Mouse (Mus musculus) lung, postnatal 0 days (tissue): ENCODE measurements around the gene Tprg. TPM values are rescaled to one million over a fixed set of nuclear protein-coding genes. Genes with fewer than 3 reads are reported as not detected.

ENCODE experiments used
- ATAC-seq: fragments of 200-750 bp; cut with Nextera tagmentation; 2 replicates; pipeline ENCODE4 v1.8.0; 2017; ENCODE audit warnings: moderate library complexity
- DNase-seq: peaks from one replicate; pipeline ENCODE4 v3.0.0-alpha.2; 2016; ENCODE audit warnings: low spot score
- H3K27ac ChIP-seq: fragments of 300-500 bp; sonication (generic); 2 replicates; pipeline ENCODE4 v1.5.1; 2014; ENCODE audit warnings: antibody characterized with exemption, mild to moderate bottlenecking, low read length, mixed read lengths
- H3K27me3 ChIP-seq: fragments of 300-500 bp; sonication (generic); replicated peaks from 2 replicates; pipeline ENCODE4 v1.6.1; 2014; ENCODE audit warnings: low read length, mixed read lengths; ENCODE audit not compliant: insufficient read depth
- H3K36me3 ChIP-seq: fragments of 300-500 bp; sonication (generic); 2 replicates; pipeline ENCODE4 v1.6.1; 2014; ENCODE audit warnings: low read length, mixed read lengths; ENCODE audit not compliant: insufficient read depth
- H3K4me1 ChIP-seq: fragments of 300-500 bp; sonication (generic); 2 replicates; pipeline ENCODE4 v1.6.1; 2014; ENCODE audit warnings: antibody characterized with exemption, low read depth, low read length, mixed read lengths; ENCODE audit not compliant: insufficient read depth
- H3K4me2 ChIP-seq: fragments of 300-500 bp; sonication (generic); replicated peaks from 2 replicates; pipeline ENCODE4 v1.6.1; 2014; ENCODE audit warnings: low read depth, mild to moderate bottlenecking, low read length, moderate library complexity, mixed read lengths
- H3K4me3 ChIP-seq: fragments of 300-500 bp; sonication (generic); 2 replicates; pipeline ENCODE4 v1.5.1; 2014; ENCODE audit warnings: low read depth, low read length
- H3K9ac ChIP-seq: fragments of 300-500 bp; sonication (generic); replicated peaks from 2 replicates; pipeline ENCODE4 v1.6.1; 2014; ENCODE audit warnings: low read depth, mild to moderate bottlenecking
- H3K9me3 ChIP-seq: fragments of 300-500 bp; sonication (generic); 2 replicates; pipeline ENCODE4 v1.6.1; 2016; ENCODE audit warnings: low read length, mixed read lengths
- CTCF ChIP-seq: IDR thresholded peaks from 2 replicates; pipeline ENCODE4 v1.5.1; 2016; ENCODE audit warnings: antibody characterized with exemption, mild to moderate bottlenecking
- EP300 ChIP-seq: IDR thresholded peaks from 2 replicates; pipeline ENCODE4 v1.6.1; 2016; ENCODE audit warnings: antibody characterized with exemption, mild to moderate bottlenecking, control low read depth
- WGBS: fragments of 180-500 bp; shearing (Covaris S2); extraction: QIAGEN DNeasy Blood & Tissue Kit; methylation state at CpG from one replicate; pipeline ENCODE4 v1.1.7; 2014; 5-methylcytosine and 5-hydroxymethylcytosine counted together
- polyA plus RNA-seq: library from polyadenylated mRNA; unstranded; fragments of >200 nt; fragmentation: Nextera tagmentation; extraction: Ambion mirVana; gene quantifications from 2 replicates; pipeline ENCODE4 v1.2.1, GENCODE M21; 2015

The Tprg gene
- polyA plus RNA-seq, 1 experiment from 2014 or later: 0.21 TPM

GRCm38 (mm10) chr16:25255186-25255585, 31.4 kb upstream of the Tprg start:
- Histone ChIP-seq H3K9ac (no peak overlapping the region), H3K36me3 (no peaks in the 10 kb centered on the region), H3K27ac (no peak overlapping the region), H3K4me2 (0 out of 2 replicates have a peak overlapping the region, but pooled peaks have one; percentile 8), H3K27me3 (no peaks in the 10 kb centered on the region), H3K4me1 (no peaks in the 10 kb centered on the region), H3K9me3 (no peaks in the 10 kb centered on the region), H3K4me3 (no peak overlapping the region)
- WGBS: 48% methylated on average over 11 of the region's 11 CpGs
- no peak for TF ChIP-seq CTCF
- no peak for TF ChIP-seq EP300
- ATAC-seq (peak; percentile 17; the same call in 1 of the 2 replicates), DNase-seq (peak; percentile 65)

GRCm38 (mm10) chr16:25255603-25256260, 30.9 kb upstream of the Tprg start:
- H3K9ac ChIP-seq: no peak overlapping the region
- no peak overlapping the region for H3K4me2 ChIP-seq
- DNase-seq (peak; percentile 36), ATAC-seq (peak; percentile 53)
- no peak overlapping the region for H3K4me3 ChIP-seq
- no peaks in the 10 kb centered on the region for H3K36me3 ChIP-seq
- H3K27ac ChIP-seq: no peak overlapping the region
- no peak for TF ChIP-seq EP300
- TF ChIP-seq CTCF: no peak
- no peaks in the 10 kb centered on the region for H3K9me3 ChIP-seq
- 61% methylated on average over 8 of the region's 8 CpGs for WGBS
- no peaks in the 10 kb centered on the region for H3K4me1 ChIP-seq
- H3K27me3 ChIP-seq: no peaks in the 10 kb centered on the region

GRCm38 (mm10) chr16:25262306-25262705, 24.3 kb upstream of the Tprg start:
- Histone ChIP-seq H3K4me3 (no peak overlapping the region), H3K9me3 (no peaks in the 10 kb centered on the region), H3K27me3 (no peaks in the 10 kb centered on the region), H3K4me2 (no peak overlapping the region), H3K27ac (no peak overlapping the region), H3K36me3 (no peaks in the 10 kb centered on the region), H3K4me1 (no peaks in the 10 kb centered on the region), H3K9ac (no peak overlapping the region)
- TF ChIP-seq CTCF (no peak), EP300 (no peak)
- no peak for ATAC-seq
- 75% methylated on average over 5 of the region's 5 CpGs for WGBS
- no peak for DNase-seq

- ATAC-seq (peak; percentile 40; the same call in 1 of the 2 replicates), DNase-seq (peak; percentile 16)
- Histone ChIP-seq H3K4me1 (no peaks in the 10 kb centered on the region), H3K4me3 (no peak overlapping the region), H3K4me2 (no peak overlapping the region), H3K27me3 (no peaks in the 10 kb centered on the region), H3K36me3 (no peaks in the 10 kb centered on the region), H3K9me3 (no peaks in the 10 kb centered on the region), H3K27ac (no peak overlapping the region), H3K9ac (no peak overlapping the region)
- WGBS: 46% methylated on average over 4 of the region's 4 CpGs
- TF ChIP-seq CTCF (no peak), EP300 (no peak)
Observed at GRCm38 (mm10) chr16:25262965-25263364, 23.7 kb upstream of the Tprg start.

DNA sequence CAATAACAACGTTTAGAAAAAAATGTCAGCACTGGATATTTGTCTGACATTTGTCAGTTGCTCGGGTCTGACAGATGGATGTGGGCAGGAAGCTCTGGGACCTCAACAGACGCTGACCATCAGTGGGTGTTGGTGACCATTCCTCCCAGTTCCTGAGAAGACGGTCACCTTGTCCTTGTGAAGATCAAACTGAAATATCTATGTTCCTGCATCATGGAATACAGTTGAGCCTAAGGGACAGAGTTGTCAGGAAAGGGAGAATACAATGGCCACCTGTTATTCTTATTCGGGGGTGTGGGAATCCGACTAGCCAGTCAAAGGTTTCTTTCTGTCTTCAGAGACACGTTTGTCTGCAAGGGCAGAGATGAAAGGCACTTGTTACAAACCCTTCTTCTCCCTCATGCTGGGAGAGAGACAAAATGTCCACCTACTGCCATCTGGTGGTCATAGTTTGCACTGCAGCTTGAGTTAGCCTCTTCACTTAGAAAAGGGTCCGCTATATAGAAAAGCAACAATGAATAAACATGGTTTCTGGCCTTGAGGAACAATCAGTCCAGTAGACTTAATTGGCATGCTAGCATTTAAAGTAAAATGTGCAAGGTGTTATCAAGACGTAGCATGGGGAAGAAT, 23.0 kb upstream of the Tprg start:
- no peak overlapping the region for H3K4me3 ChIP-seq
- H3K36me3 ChIP-seq: no peaks in the 10 kb centered on the region
- peak; percentile 95 for TF ChIP-seq CTCF
- TF ChIP-seq EP300: no peak
- H3K27ac ChIP-seq: no peak overlapping the region
- no peaks in the 10 kb centered on the region for H3K9me3 ChIP-seq
- peak; percentile 85 for DNase-seq
- 30% methylated on average over 9 of the region's 9 CpGs for WGBS
- no peak overlapping the region for H3K9ac ChIP-seq
- no peaks in the 10 kb centered on the region for H3K4me1 ChIP-seq
- H3K4me2 ChIP-seq: no peak overlapping the region
- no peaks in the 10 kb centered on the region for H3K27me3 ChIP-seq
- peak; percentile 17; the same call in 1 of the 2 replicates for ATAC-seq

DNA sequence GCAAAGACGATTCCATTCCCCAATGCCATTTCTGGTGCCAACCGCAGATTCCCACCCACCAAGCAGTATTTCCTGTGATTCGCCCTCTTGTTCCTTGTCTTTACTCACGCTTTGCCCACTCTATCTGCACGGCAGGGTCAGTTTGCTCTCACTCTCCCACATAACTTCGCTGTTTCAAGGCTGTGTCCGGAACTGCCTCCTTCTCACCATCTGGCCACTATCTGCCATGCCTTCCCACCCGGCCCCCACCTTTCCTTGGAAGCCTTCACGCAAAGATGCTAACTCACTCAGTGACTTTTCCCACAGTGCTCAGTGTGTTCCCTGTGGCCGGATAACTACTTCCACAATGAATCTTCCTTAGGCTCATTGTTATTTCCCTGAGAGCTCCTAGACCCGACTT, 21.4 kb upstream of the Tprg start:
- Histone ChIP-seq H3K4me2 (no peak overlapping the region), H3K27ac (no peak overlapping the region), H3K9me3 (no peaks in the 10 kb centered on the region), H3K9ac (no peak overlapping the region), H3K4me3 (no peak overlapping the region), H3K36me3 (no peaks in the 10 kb centered on the region), H3K4me1 (no peaks in the 10 kb centered on the region), H3K27me3 (no peaks in the 10 kb centered on the region)
- DNase-seq (no peak), ATAC-seq (no peak)
- no peak for TF ChIP-seq EP300
- no peak for TF ChIP-seq CTCF
- 78% methylated on average over 11 of the region's 11 CpGs for WGBS
